Mouse (Mus musculus) testis, adult 2 months (tissue): ENCODE measurements around the gene Man2a2.

Experiments
- CTCF ChIP-seq: fragments of 200-500 bp; IDR thresholded peaks from 2 replicates; pipeline ENCODE4 v1.5.1; 2012; ENCODE audit warnings: low read depth, mild to moderate bottlenecking, inconsistent platforms, low read length, moderate library complexity; ENCODE audit not compliant: control insufficient read depth, insufficient read depth, insufficient replicate concordance
- POLR2A ChIP-seq: fragments of 200-500 bp; IDR thresholded peaks from 2 replicates; pipeline ENCODE4 v1.6.1; 2012; ENCODE audit warnings: low read depth, mild to moderate bottlenecking, inconsistent platforms, low read length, moderate library complexity; ENCODE audit not compliant: control insufficient read depth

GRCm38 (mm10) chr7:80417601-80418000 lies 46.4 kb upstream of the Man2a2 start:
- no peak for TF ChIP-seq CTCF
- no peak for TF ChIP-seq POLR2A
